Mouse (Mus musculus): ENCODE measurements around the gene Mccc2. TPM values are rescaled to one million over a fixed set of nuclear protein-coding genes. Genes with fewer than 3 reads are reported as not detected.

The Mccc2 gene
- total and polyA plus RNA-seq, 3 experiments, result 19.0 to 22.3 (median 19.5) TPM

GRCm38 (mm10) chr13:99983320-99983719 is 32.1 kb downstream of the Mccc2 start:
- in situ Hi-C loops (cut with MboI; ENCODE audit: low pct_ligation_motif_present, low pct_unique_long_range_greater_than_20kb, low sequenced_read_pairs) (loop anchor here (10.0 kb wide), 1 partner anchor 119 kb away; no protein-coding TSS in a partner anchor), dilution Hi-C loops (cut with MboI; ENCODE audit: extremely low pct_ligation_motif_present, extremely low pct_unique_long_range_greater_than_20kb, low sequenced_read_pairs) (no loop called here)
- Histone ChIP-seq H3K27me3 (replicated peaks) (no peaks in the 10 kb centered on the region), H3K4me2 (ENCODE audit: insufficient read depth, low read depth, poor library complexity, severe bottlenecking) (no peak overlapping the region), H3K9me3 (replicated peaks; ENCODE audit: low read length) (no peaks in the 10 kb centered on the region), H3K27ac (ENCODE audit: insufficient read depth, low read depth) (no peak overlapping the region), H3K4me1 (ENCODE audit: control insufficient read depth in 1 of 2, insufficient read depth in 2 of 2) (no peaks in the 10 kb centered on the region), H3K9ac (ENCODE audit: insufficient read depth, low read depth) (no peak overlapping the region), H3K36me3 (replicated peaks in 1 of 2; ENCODE audit: control insufficient read depth in 1 of 2, insufficient read depth in 1 of 2, low read length in 1 of 2) (peaks cover 4 to 21% of the 10 kb centered on the region in 2 experiments), H3K4me3 (replicated peaks in 1 of 3; ENCODE audit: low read depth in 2 of 3, low read length in 2 of 3, poor library complexity in 1 of 3) (no peak overlapping the region), H3K79me2 (replicated peaks; ENCODE audit: control insufficient read depth, extremely low read depth, insufficient read depth, poor library complexity, severe bottlenecking) (no peaks in the 10 kb centered on the region)
- TF ChIP-seq USF2 (conservative IDR thresholded peaks at IDR 0.05; ENCODE audit: low read depth, low read length) (no peak), CTCF (conservative IDR thresholded peaks at IDR 0.05 in 1 of 2, IDR thresholded peaks at IDR 0.05 in 1 of 2; ENCODE audit: low read depth in 2 of 2, low read length in 2 of 2) (peak in 1 of 2 experiments; percentile 60; a peak in 3 of 4 replicates), RAD21 (IDR thresholded peaks at IDR 0.05; ENCODE audit: low read depth, low read length) (peak; percentile 54), MXI1 (IDR thresholded peaks at IDR 0.05; ENCODE audit: low read depth, low read length) (no peak), JUN (IDR thresholded peaks at IDR 0.05; ENCODE audit: insufficient read depth, low read depth, low read length) (0 out of 2 replicates have a peak, but pooled peaks have one; percentile 9), MAZ (IDR thresholded peaks at IDR 0.05; ENCODE audit: low read depth, low read length) (no peak), MAX (IDR thresholded peaks at IDR 0.05; ENCODE audit: low read length) (no peak), SMC3 (IDR thresholded peaks at IDR 0.05; ENCODE audit: low read depth, low read length) (peak; percentile 62)
- DNase-seq (ENCODE audit: extremely low read depth), result peak; percentile 18

GRCm38 (mm10) chr13:99979406-99979805 is 36.0 kb downstream of the Mccc2 start:
- Histone ChIP-seq H3K27ac (ENCODE audit: insufficient read depth, low read depth) (no peak overlapping the region), H3K9ac (ENCODE audit: insufficient read depth, low read depth) (no peak overlapping the region), H3K4me3 (replicated peaks in 1 of 3; ENCODE audit: low read depth in 2 of 3, low read length in 2 of 3, poor library complexity in 1 of 3) (no peak overlapping the region), H3K36me3 (replicated peaks in 1 of 2; ENCODE audit: control insufficient read depth in 1 of 2, insufficient read depth in 1 of 2, low read length in 1 of 2) (peaks cover 5 to 25% of the 10 kb centered on the region in 2 experiments), H3K4me2 (ENCODE audit: insufficient read depth, low read depth, poor library complexity, severe bottlenecking) (no peak overlapping the region), H3K79me2 (replicated peaks; ENCODE audit: control insufficient read depth, extremely low read depth, insufficient read depth, poor library complexity, severe bottlenecking) (no peaks in the 10 kb centered on the region), H3K27me3 (replicated peaks) (no peaks in the 10 kb centered on the region), H3K4me1 (ENCODE audit: control insufficient read depth in 1 of 2, insufficient read depth in 2 of 2) (no peaks in the 10 kb centered on the region), H3K9me3 (replicated peaks; ENCODE audit: low read length) (no peaks in the 10 kb centered on the region)
- no peak for TF ChIP-seq ELF1 (IDR thresholded peaks at IDR 0.05; ENCODE audit: low read depth, low read length)
- TF ChIP-seq SIN3A (IDR thresholded peaks at IDR 0.05; ENCODE audit: low read length), result no peak
- no peak for TF ChIP-seq MXI1 (IDR thresholded peaks at IDR 0.05; ENCODE audit: low read depth, low read length)
- no peak for TF ChIP-seq MAX (IDR thresholded peaks at IDR 0.05; ENCODE audit: low read length)
- no peak for TF ChIP-seq PAX5 (IDR thresholded peaks at IDR 0.05; ENCODE audit: low read length)
- no peak for TF ChIP-seq NRF1 (IDR thresholded peaks at IDR 0.05; ENCODE audit: low read depth, low read length)
- no peak for TF ChIP-seq JUN (IDR thresholded peaks at IDR 0.05; ENCODE audit: insufficient read depth, low read depth, low read length)
- TF ChIP-seq GABPA (IDR thresholded peaks at IDR 0.05; ENCODE audit: insufficient replicate concordance, low read depth, low read length), result no peak
- TF ChIP-seq ZNF384 (IDR thresholded peaks at IDR 0.05; ENCODE audit: low read depth, low read length), result no peak
- DNase-seq (ENCODE audit: extremely low read depth), result no peak
- in situ Hi-C loops (cut with MboI; ENCODE audit: low pct_ligation_motif_present, low pct_unique_long_range_greater_than_20kb, low sequenced_read_pairs) (no loop called here), dilution Hi-C loops (cut with MboI; ENCODE audit: extremely low pct_ligation_motif_present, extremely low pct_unique_long_range_greater_than_20kb, low sequenced_read_pairs) (no loop called here)
